Mouse (Mus musculus): ENCODE data around the gene Olfr1043. TPM values are rescaled to one million over a fixed set of nuclear protein-coding genes. Genes with fewer than 3 reads are reported as not detected.
"Not testable (repeated sequence)": the region's sequence is repeated elsewhere in the genome, so short reads cannot be mapped to it uniquely, and the experiment has no call there.

Gene Olfr1043
- not detected in 2 replicates for polyA plus RNA-seq (2015; fragmentation: Nextera tagmentation; extraction: Ambion mirVana)

- Histone ChIP-seq H3K4me2 (no peak within 1 kb of the TSS), H3K4me3 (no peak within 1 kb of the TSS), H3K9me3 (no peaks in the 10 kb centered on the region), H3K27me3 (no peaks in the 10 kb centered on the region), H3K36me3 (no peaks in the 10 kb centered on the region), H3K4me1 (replicated peaks) (no peaks in the 10 kb centered on the region), H3K27ac (replicated peaks) (no peak within 1 kb of the TSS), H3K9ac (no peak within 1 kb of the TSS)
- no peak for ATAC-seq (ENCODE audit: low FRiP score, low read depth)
- WGBS, result 96% methylated on average over 2 of the region's 2 CpGs
These were observed at the start of gene Olfr1043 for GRCm38 (mm10) chr2:86167422-86167821. Gene Olfr1043, minus strand, starts transcription at chr2:86167522.

GRCm38 (mm10) chr2:86202909-86203308 lies 35.6 kb upstream of the Olfr1043 start, which contains the start of gene Olfr1045:
Gene Olfr1045, minus strand, starts transcription at chr2:86203009.
- H3K27me3 ChIP-seq, result no peaks in the 10 kb centered on the region
- no peaks in the 10 kb centered on the region for H3K9me3 ChIP-seq
- H3K9ac ChIP-seq, result no peak within 1 kb of the TSS
- no peaks in the 10 kb centered on the region for H3K4me1 ChIP-seq (replicated peaks)
- H3K27ac ChIP-seq (replicated peaks), result no peak within 1 kb of the TSS
- no peak within 1 kb of the TSS for H3K4me2 ChIP-seq
- no peaks in the 10 kb centered on the region for H3K36me3 ChIP-seq
- H3K4me3 ChIP-seq, result no peak within 1 kb of the TSS
- ATAC-seq (ENCODE audit: low FRiP score, low read depth), result no peak

GRCm38 (mm10) chr2:86195863-86196262 lies 28.5 kb upstream of the Olfr1043 start:
- 57% methylated on average over 1 of the region's 1 CpGs for WGBS

GRCm38 (mm10) chr2:86185583-86185982 lies 18.3 kb upstream of the Olfr1043 start, which contains the start of gene Olfr52:
Gene Olfr52, minus strand, starts transcription at chr2:86185683.
- H3K9me3 ChIP-seq, result no peaks in the 10 kb centered on the region
- H3K27ac ChIP-seq (replicated peaks), result no peak within 1 kb of the TSS
- H3K27me3 ChIP-seq, result no peaks in the 10 kb centered on the region
- H3K9ac ChIP-seq, result no peak within 1 kb of the TSS
- H3K4me3 ChIP-seq, result no peak within 1 kb of the TSS
- H3K36me3 ChIP-seq, result no peaks in the 10 kb centered on the region
- no peak within 1 kb of the TSS for H3K4me2 ChIP-seq
- H3K4me1 ChIP-seq (replicated peaks), result no peaks in the 10 kb centered on the region
- no peak for ATAC-seq (ENCODE audit: low FRiP score, low read depth)

More at GRCm38 (mm10) chr2:86195863-86196262, 28.5 kb upstream of the Olfr1043 start:
- Histone ChIP-seq H3K27me3 (no peaks in the 10 kb centered on the region), H3K4me2 (no peak overlapping the region), H3K9me3 (no peaks in the 10 kb centered on the region), H3K4me3 (no peak overlapping the region), H3K9ac (no peak overlapping the region), H3K27ac (replicated peaks) (no peak overlapping the region), H3K4me1 (replicated peaks) (no peaks in the 10 kb centered on the region), H3K36me3 (no peaks in the 10 kb centered on the region)
- ATAC-seq (ENCODE audit: low FRiP score, low read depth), result no peak

DNA sequence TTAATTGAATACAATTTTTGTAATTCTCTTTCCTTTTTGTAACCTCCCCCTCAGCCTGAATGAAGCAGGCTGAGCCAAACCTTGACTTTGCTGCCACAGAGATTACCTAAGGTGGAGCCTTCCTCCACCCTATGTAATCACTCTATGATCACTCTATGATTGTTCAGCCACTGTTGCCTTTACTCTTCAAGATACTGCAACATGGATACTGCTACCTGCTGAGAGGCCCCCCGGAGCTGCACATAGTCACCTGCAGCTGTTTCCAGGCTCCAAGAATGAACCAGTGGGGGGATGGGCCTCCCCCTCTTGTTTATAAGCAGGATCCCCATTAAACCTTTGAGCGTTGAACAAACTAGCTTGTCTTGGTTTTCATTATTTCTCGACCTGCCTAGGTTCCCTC lies 12.6 kb upstream of the Olfr1043 start:
- no peaks in the 10 kb centered on the region for H3K9me3 ChIP-seq
- H3K4me3 ChIP-seq, result no peak overlapping the region
- H3K9ac ChIP-seq, result no peak overlapping the region
- H3K36me3 ChIP-seq, result no peaks in the 10 kb centered on the region
- H3K27ac ChIP-seq (replicated peaks), result no peak overlapping the region
- WGBS, result 76% methylated on average over 3 of the region's 3 CpGs
- no peaks in the 10 kb centered on the region for H3K27me3 ChIP-seq
- no peaks in the 10 kb centered on the region for H3K4me1 ChIP-seq (replicated peaks)
- no peak overlapping the region for H3K4me2 ChIP-seq
- ATAC-seq (ENCODE audit: low FRiP score, low read depth), result no peak

- Histone ChIP-seq H3K36me3 (no peaks in the 10 kb centered on the region), H3K9me3 (no peaks in the 10 kb centered on the region), H3K9ac (no peak within 1 kb of the TSS), H3K27ac (replicated peaks) (no peak within 1 kb of the TSS), H3K4me1 (replicated peaks) (no peaks in the 10 kb centered on the region), H3K4me2 (no peak within 1 kb of the TSS), H3K4me3 (no peak within 1 kb of the TSS), H3K27me3 (no peaks in the 10 kb centered on the region)
- no peak for ATAC-seq (ENCODE audit: low FRiP score, low read depth)
These were observed 10.4 kb upstream of the Olfr1043 start, which contains the start of gene Olfr1044 for GRCm38 (mm10) chr2:86177720-86178119. Gene Olfr1044, minus strand, starts transcription at chr2:86177820.

DNA sequence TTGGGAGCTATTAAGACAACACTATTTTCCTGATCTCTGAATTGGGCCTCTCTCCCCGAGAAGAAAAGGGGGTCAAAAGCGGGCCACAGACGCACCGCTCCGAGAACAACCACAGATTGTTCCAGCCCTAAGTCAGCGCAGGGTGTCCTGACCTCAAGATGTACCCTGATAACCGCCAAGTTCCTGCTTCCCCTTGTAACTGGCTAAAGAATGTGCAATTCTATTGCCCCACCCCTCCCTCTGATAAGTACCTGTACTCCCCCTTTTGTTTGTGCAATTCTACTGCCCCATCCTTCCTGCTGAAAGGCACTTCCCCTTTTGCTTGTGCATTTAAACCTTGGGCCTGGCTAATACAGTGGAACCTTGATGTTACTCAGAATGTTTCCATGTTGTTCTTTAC lies 8.1 kb upstream of the Olfr1043 start:
- not testable (repeated sequence) for H3K27ac ChIP-seq (replicated peaks); H3K9ac ChIP-seq; H3K9me3 ChIP-seq; H3K4me3 ChIP-seq; H3K36me3 ChIP-seq; H3K4me2 ChIP-seq; ATAC-seq (ENCODE audit: low FRiP score, low read depth); H3K4me1 ChIP-seq (replicated peaks); H3K27me3 ChIP-seq
- WGBS, result 82% methylated on average over 7 of the region's 7 CpGs

DNA sequence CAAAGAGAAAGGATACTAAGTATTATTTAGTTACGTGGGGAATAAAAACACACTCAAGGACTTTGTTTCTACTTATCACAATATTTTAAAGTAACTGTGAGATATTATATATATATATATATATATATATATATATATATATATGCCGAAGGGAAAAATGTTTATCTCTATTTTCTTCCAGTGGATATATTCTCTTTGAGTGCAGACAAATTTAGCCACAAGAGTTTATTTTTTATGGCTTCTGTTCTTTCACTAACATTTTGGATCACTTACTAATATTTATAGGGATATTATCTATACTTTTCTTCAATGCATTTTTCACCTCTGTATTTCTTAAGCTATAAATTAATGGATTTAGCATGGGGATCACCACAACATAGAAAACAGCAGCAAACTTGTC lies 5.6 kb downstream of the Olfr1043 start, which contains the start of gene Olfr1042:
TSS of gene Olfr1042 (minus strand) at position 101 of the 400 bp plus-strand sequence.
- WGBS, result 77% methylated on average over 2 of the region's 2 CpGs
- Histone ChIP-seq H3K27ac (replicated peaks) (no peak within 1 kb of the TSS), H3K9ac (no peak within 1 kb of the TSS), H3K4me1 (replicated peaks) (no peaks in the 10 kb centered on the region), H3K36me3 (no peaks in the 10 kb centered on the region), H3K9me3 (no peaks in the 10 kb centered on the region), H3K27me3 (no peaks in the 10 kb centered on the region), H3K4me3 (no peak within 1 kb of the TSS), H3K4me2 (no peak within 1 kb of the TSS)
- no peak for ATAC-seq (ENCODE audit: low FRiP score, low read depth)

GRCm38 (mm10) chr2:86146632-86147031 lies 20.7 kb downstream of the Olfr1043 start, which contains the start of gene Olfr1040:
Gene Olfr1040, minus strand, starts transcription at chr2:86146732.
- Histone ChIP-seq H3K27ac (replicated peaks) (no peak within 1 kb of the TSS), H3K4me3 (no peak within 1 kb of the TSS), H3K9ac (no peak within 1 kb of the TSS), H3K4me2 (no peak within 1 kb of the TSS), H3K36me3 (no peaks in the 10 kb centered on the region), H3K9me3 (no peaks in the 10 kb centered on the region), H3K4me1 (replicated peaks) (no peaks in the 10 kb centered on the region), H3K27me3 (no peaks in the 10 kb centered on the region)
- ATAC-seq (ENCODE audit: low FRiP score, low read depth), result no peak
- WGBS, result 95% methylated on average over 1 of the region's 1 CpGs

- Histone ChIP-seq H3K27ac (replicated peaks) (no peak within 1 kb of the TSS), H3K4me2 (no peak within 1 kb of the TSS), H3K9ac (no peak within 1 kb of the TSS), H3K27me3 (no peaks in the 10 kb centered on the region), H3K4me1 (replicated peaks) (no peaks in the 10 kb centered on the region), H3K4me3 (no peak within 1 kb of the TSS), H3K36me3 (no peaks in the 10 kb centered on the region), H3K9me3 (no peaks in the 10 kb centered on the region)
- no peak for ATAC-seq (ENCODE audit: low FRiP score, low read depth)
- WGBS, result 97% methylated on average over 1 of the region's 1 CpGs
These were observed 31.5 kb downstream of the Olfr1043 start, which contains the start of gene Olfr1039 for GRCm38 (mm10) chr2:86135828-86136227. Gene Olfr1039, minus strand, starts transcription at chr2:86135928.

Other genes with a start within 250 kb of the Olfr1043 start
- not detected in 2 replicates for gene Olfr1026, start 246.0 kb downstream of the Olfr1043 start, polyA plus RNA-seq (2015; fragmentation: Nextera tagmentation; extraction: Ambion mirVana)
- gene Olfr1028, start 217.1 kb downstream of the Olfr1043 start, polyA plus RNA-seq (2015; fragmentation: Nextera tagmentation; extraction: Ambion mirVana), result not detected in 2 replicates
- not detected in 2 replicates for gene Olfr1029, start 193.6 kb downstream of the Olfr1043 start, polyA plus RNA-seq (2015; fragmentation: Nextera tagmentation; extraction: Ambion mirVana)
- gene Olfr1030, start 188.2 kb downstream of the Olfr1043 start, polyA plus RNA-seq (2015; fragmentation: Nextera tagmentation; extraction: Ambion mirVana), result not detected in 2 replicates
- not detected in 2 replicates for gene Olfr1031, start 177.2 kb downstream of the Olfr1043 start, polyA plus RNA-seq (2015; fragmentation: Nextera tagmentation; extraction: Ambion mirVana)
- not detected in 2 replicates for gene Olfr1032, start 162.0 kb downstream of the Olfr1043 start, polyA plus RNA-seq (2015; fragmentation: Nextera tagmentation; extraction: Ambion mirVana)
- gene Olfr1033, start 146.9 kb downstream of the Olfr1043 start, polyA plus RNA-seq (2015; fragmentation: Nextera tagmentation; extraction: Ambion mirVana), result 0.25 TPM in 1 of 2 replicates, not detected in the other
- gene Olfr1034, start 121.7 kb downstream of the Olfr1043 start, polyA plus RNA-seq (2015; fragmentation: Nextera tagmentation; extraction: Ambion mirVana), result not detected in 2 replicates
- gene Olfr1036, start 93.5 kb downstream of the Olfr1043 start, polyA plus RNA-seq (2015; fragmentation: Nextera tagmentation; extraction: Ambion mirVana), result not detected in 2 replicates
- not detected in 2 replicates for gene Olfr1037, start 80.1 kb downstream of the Olfr1043 start, polyA plus RNA-seq (2015; fragmentation: Nextera tagmentation; extraction: Ambion mirVana)
- gene Olfr1039, start 31.6 kb downstream of the Olfr1043 start, polyA plus RNA-seq (2015; fragmentation: Nextera tagmentation; extraction: Ambion mirVana), result not detected in 2 replicates
- not detected in 2 replicates for gene Olfr1040, start 20.8 kb downstream of the Olfr1043 start, polyA plus RNA-seq (2015; fragmentation: Nextera tagmentation; extraction: Ambion mirVana)
- not detected in 2 replicates for gene Olfr1042, start 5.7 kb downstream of the Olfr1043 start, polyA plus RNA-seq (2015; fragmentation: Nextera tagmentation; extraction: Ambion mirVana)
- not detected in 2 replicates for gene Olfr1044, start 10.3 kb upstream of the Olfr1043 start, polyA plus RNA-seq (2015; fragmentation: Nextera tagmentation; extraction: Ambion mirVana)
- gene Olfr52, start 18.2 kb upstream of the Olfr1043 start, polyA plus RNA-seq (2015; fragmentation: Nextera tagmentation; extraction: Ambion mirVana), result not detected in 2 replicates
- gene Olfr1045, start 35.5 kb upstream of the Olfr1043 start, polyA plus RNA-seq (2015; fragmentation: Nextera tagmentation; extraction: Ambion mirVana), result not detected in 2 replicates
- gene Olfr1046, start 51.8 kb upstream of the Olfr1043 start, polyA plus RNA-seq (2015; fragmentation: Nextera tagmentation; extraction: Ambion mirVana), result not detected in 2 replicates
- gene Olfr1047, start 63.9 kb upstream of the Olfr1043 start, polyA plus RNA-seq (2015; fragmentation: Nextera tagmentation; extraction: Ambion mirVana), result not detected in 2 replicates
- not detected in 2 replicates for gene Olfr1048, start 72.8 kb upstream of the Olfr1043 start, polyA plus RNA-seq (2015; fragmentation: Nextera tagmentation; extraction: Ambion mirVana)
- not detected in 2 replicates for gene Olfr1049, start 90.8 kb upstream of the Olfr1043 start, polyA plus RNA-seq (2015; fragmentation: Nextera tagmentation; extraction: Ambion mirVana)
- gene Olfr1051, start 111.6 kb upstream of the Olfr1043 start, polyA plus RNA-seq (2015; fragmentation: Nextera tagmentation; extraction: Ambion mirVana), result not detected in 2 replicates
- not detected in 2 replicates for gene Olfr1052, start 124.9 kb upstream of the Olfr1043 start, polyA plus RNA-seq (2015; fragmentation: Nextera tagmentation; extraction: Ambion mirVana)
- not detected in 2 replicates for gene Olfr1053, start 147.8 kb upstream of the Olfr1043 start, polyA plus RNA-seq (2015; fragmentation: Nextera tagmentation; extraction: Ambion mirVana)
- not detected in 2 replicates for gene Olfr1054, start 167.9 kb upstream of the Olfr1043 start, polyA plus RNA-seq (2015; fragmentation: Nextera tagmentation; extraction: Ambion mirVana)
- not detected in 2 replicates for gene Olfr1055, start 182.8 kb upstream of the Olfr1043 start, polyA plus RNA-seq (2015; fragmentation: Nextera tagmentation; extraction: Ambion mirVana)
- gene Olfr1056, start 194.9 kb upstream of the Olfr1043 start, polyA plus RNA-seq (2015; fragmentation: Nextera tagmentation; extraction: Ambion mirVana), result not detected in 2 replicates
- not detected in 2 replicates for gene Olfr1057, start 210.9 kb upstream of the Olfr1043 start, polyA plus RNA-seq (2015; fragmentation: Nextera tagmentation; extraction: Ambion mirVana)
- gene Olfr1058, start 221.0 kb upstream of the Olfr1043 start, polyA plus RNA-seq (2015; fragmentation: Nextera tagmentation; extraction: Ambion mirVana), result not detected in 2 replicates
- gene Olfr1061, start 246.5 kb upstream of the Olfr1043 start, polyA plus RNA-seq (2015; fragmentation: Nextera tagmentation; extraction: Ambion mirVana), result not detected in 2 replicates